Mouse (Mus musculus) gonadal fat pad, adult 2 months (tissue): ENCODE measurements around the gene Ppm1n. TPM values are rescaled to one million over a fixed set of nuclear protein-coding genes. Genes with fewer than 3 reads are reported as not detected.

Source experiments
- DNase-seq: peaks from one replicate; pipeline ENCODE4 v3.0.0-alpha.2; 2012; ENCODE audit warnings: low read depth
- polyA plus RNA-seq: library from polyadenylated mRNA; depleted of rRNA; stranded (reverse); fragments of >200 nt; gene quantifications from 2 replicates; pipeline ENCODE4 v1.2.3, GENCODE M21; 2012

Gene Ppm1n
- polyA plus RNA-seq, 1 experiment: not detected

DNA sequence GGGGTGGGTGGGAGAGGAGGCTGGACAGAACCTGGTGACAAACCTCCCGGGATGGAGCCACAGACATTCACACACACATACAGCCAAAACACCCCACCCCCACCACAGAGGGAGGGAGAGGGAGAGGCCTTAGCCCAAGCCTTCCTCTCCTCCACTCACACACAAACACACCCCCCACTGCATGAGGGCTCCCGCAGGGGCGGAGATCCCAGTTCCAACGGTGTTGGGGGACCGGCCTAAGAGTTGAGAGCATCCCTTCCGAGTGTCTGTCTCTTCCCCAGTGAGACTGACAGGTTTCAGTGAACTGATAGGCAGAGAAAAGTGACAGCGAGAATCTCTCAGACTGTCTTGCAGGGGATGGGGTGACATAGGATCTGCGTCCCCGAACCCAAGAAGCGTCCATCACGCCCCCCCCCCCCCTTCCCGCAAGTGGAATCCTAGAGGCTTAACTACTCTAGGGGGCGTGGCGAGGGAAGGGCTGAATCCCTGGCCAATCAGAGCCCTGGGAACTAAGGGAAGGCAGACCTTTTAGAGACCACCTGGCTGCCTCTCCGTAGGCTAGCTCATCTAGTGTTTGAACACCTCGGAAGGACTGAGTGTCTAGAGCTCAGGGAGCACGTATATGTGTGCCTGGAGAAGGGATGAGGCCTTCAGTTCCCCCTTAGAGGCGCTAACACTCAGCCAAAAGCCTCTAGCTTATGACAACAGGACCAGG is 28.0 kb upstream of the Ppm1n start:
- no peak for DNase-seq

- no peak for DNase-seq
These were observed 27.2 kb upstream of the Ppm1n start for GRCm38 (mm10) chr7:19306819-19307738.

GRCm38 (mm10) chr7:19305796-19306765 is 26.2 kb upstream of the Ppm1n start:
- DNase-seq: no peak

GRCm38 (mm10) chr7:19305413-19305735 is 25.5 kb upstream of the Ppm1n start:
- DNase-seq: no peak

DNA sequence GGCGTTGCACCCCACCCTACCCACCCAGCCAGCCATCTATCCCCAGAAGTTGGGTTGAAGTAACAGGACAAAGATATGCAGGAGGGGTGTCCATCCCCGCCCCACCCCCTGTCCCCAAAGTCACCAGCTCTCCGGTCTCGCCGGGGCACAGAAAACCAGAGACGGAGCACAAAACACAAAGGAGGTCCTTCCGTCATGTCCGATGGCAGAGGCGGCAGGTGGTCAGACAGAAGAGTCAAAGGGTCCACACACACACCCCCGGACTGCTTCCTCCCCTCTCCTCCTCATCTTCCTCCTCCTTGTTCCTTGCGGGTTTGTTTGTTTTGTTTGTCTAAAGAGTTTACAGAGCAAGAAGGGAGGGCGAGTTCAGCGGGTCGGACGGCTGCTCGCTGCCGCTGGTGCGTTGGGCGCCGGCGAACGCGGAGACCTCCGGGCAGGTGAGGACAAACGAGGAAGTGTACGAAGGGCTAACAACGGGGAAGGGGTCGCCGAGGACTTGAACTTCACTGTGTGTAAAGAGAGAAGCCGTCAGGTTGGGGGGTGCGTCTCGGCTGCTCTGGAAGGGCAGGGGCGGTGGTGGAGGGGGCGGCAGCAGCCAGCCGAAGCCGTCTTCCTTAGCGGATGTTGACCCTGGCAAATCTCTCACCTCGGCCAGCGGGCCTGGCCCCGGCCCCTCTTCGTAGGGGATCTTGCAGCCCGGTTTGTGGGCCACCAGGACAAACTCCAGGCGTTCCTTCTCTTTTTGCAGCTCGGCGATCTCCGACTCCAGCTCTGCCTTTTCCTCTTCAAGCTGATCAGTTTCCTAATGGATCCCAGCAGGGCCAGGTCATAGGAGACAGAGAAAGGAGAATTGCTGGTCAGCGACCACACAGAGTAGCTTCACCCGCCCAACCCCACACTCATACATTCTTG is 24.9 kb upstream of the Ppm1n start:
- no peak for DNase-seq

GRCm38 (mm10) chr7:19303770-19304169 is 23.9 kb upstream of the Ppm1n start:
- DNase-seq: no peak

GRCm38 (mm10) chr7:19303046-19303305 is 23.1 kb upstream of the Ppm1n start:
- DNase-seq: no peak

GRCm38 (mm10) chr7:19302264-19303045 is 22.6 kb upstream of the Ppm1n start:
- no peak for DNase-seq

DNA sequence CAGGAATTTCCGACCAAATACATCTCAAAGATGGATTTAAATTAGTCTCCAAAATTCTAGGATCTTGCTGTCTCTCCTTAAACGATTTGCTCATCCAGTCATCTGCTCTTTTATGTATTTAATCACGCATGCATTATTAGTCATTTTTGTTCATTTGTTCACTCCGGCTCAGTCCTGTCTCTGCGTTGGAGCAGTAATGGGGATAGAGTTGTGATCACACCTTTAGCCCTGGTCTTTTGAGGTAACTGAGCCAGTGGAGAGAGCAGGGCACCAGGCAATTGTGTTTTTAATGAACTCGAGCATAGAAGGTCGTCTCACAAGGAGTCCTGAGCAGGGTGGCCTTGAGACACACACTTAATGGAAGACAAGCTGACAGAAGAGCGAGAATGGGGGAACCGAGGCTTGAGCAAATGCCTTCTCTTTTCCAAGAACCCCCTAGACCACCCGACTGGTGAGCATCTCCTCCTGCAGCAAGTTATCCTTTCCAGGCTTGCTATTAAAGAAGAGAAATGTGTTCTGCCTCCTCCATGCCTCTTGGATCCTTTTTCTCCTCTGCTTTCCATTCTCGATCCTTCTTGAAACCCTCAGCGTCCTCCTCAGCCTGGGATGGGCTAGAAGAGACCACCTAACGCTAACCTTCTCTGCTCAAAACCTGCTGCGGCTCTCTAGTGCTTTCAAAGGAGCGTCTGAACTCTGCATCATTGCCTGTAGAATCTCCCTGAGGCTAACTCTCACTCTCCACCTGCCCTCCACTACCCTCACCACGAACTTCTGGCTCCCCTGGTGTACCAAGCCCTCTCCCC is 21.8 kb upstream of the Ppm1n start:
- DNase-seq: no peak

GRCm38 (mm10) chr7:19300501-19301421 is 20.9 kb upstream of the Ppm1n start:
- no peak for DNase-seq

GRCm38 (mm10) chr7:19299194-19299593 is 19.3 kb upstream of the Ppm1n start:
- DNase-seq: no peak

DNA sequence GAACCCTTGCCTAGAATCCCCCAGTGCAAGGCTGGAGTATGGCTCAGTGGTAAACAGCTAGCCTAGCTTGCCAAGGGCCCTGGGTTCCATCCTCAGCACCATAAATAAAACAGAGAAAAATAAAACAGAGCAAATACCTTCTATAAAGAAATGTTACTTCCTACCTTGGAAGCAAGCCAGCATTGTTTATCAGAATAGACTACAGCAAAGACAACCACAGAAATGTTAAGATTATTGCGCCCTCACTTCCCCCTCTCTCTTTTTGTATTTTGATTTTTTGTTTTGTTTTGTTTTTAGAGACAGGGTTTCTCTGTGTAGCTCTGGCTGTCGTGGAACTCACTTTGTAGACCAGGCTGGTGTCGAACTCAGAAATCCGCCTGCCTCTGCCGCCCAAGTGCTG is 17.9 kb upstream of the Ppm1n start:
- DNase-seq: no peak

DNA sequence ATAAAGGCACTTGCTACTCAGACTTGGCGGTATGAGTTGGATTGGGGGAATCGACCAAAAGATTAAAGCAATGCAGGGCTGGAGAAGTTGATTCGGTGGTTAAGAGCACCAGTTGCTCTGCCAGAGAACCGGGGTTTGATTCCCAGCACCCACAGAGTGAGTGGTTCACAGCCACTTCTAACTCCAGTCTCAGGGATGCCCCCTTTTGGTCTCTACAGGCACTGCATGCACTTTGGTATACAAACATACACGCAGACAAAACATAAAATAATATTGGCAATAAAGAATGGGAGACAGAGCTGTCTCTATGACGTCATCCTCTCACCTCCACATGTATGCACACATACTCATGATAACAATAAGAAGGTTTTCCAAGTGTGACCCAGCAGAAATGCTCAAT is 17.2 kb upstream of the Ppm1n start:
- DNase-seq: no peak

DNA sequence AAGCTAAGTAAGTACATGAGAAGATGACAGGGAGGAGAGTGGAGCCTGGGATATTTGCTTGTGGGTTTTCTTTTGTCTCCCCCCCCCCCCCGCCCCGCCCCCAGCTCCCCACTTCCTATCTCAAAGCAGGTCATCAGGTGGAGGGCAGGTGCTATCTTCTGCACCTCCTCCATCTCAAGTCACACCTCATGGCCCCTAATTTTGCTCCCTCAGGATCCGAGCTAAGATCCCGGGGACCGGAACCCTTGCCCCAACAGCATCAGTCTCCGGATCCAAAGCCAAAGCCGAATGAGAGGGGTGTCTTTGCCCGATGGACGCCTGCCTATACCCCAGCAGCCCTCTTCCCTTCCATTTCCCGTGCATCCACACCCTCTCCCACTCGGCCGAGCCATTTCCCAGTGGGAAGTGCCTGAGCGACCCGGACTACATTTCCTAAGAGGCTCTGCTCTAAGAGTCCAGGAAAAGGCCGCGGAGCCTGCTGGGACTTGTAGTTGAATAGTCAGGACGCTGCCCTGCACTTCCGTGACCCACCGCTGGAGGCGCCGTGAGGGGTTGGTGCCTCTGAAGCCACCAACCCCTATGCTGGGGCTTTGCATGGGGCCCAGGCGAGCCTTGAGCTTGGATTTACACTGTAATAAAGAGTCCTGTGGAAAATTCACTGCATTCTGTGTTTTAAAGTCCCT is 15.8 kb upstream of the Ppm1n start:
- DNase-seq: no peak

GRCm38 (mm10) chr7:19290969-19291596 is 11.2 kb upstream of the Ppm1n start:
- DNase-seq: no peak

GRCm38 (mm10) chr7:19284763-19285162 is 4.9 kb upstream of the Ppm1n start:
- DNase-seq: no peak

- DNase-seq: no peak
These were observed 3.5 kb upstream of the Ppm1n start for GRCm38 (mm10) chr7:19283406-19283804.
